Mouse (Mus musculus) forebrain, embryonic 16.5 days (tissue): ENCODE data around the gene Mis12. TPM values are rescaled to one million over a fixed set of nuclear protein-coding genes. Genes with fewer than 3 reads are reported as not detected.
A peak's percentile ranks its signal among the peaks of the same experiment; 100 is the strongest.

Experiments
- ATAC-seq: fragments of 200-750 bp; cut with Nextera tagmentation; 2 replicates; pipeline ENCODE4 v1.8.0; 2017; ENCODE audit warnings: mild to moderate bottlenecking, moderate library complexity
- H3K27ac ChIP-seq: fragments of 300-500 bp; sonication (generic); 2 replicates; pipeline ENCODE4 v1.5.1; 2014; ENCODE audit warnings: low read length, control low read depth
- H3K27me3 ChIP-seq: fragments of 300-500 bp; sonication (generic); replicated peaks from 2 replicates; pipeline ENCODE4 v1.6.1; 2014; ENCODE audit warnings: low read length; ENCODE audit not compliant: control insufficient read depth, insufficient read depth
- H3K36me3 ChIP-seq: fragments of 300-500 bp; sonication (generic); 2 replicates; pipeline ENCODE4 v1.6.1; 2014; ENCODE audit not compliant: control insufficient read depth, insufficient read depth
- H3K4me1 ChIP-seq: fragments of 300-500 bp; sonication (generic); replicated peaks from 2 replicates; pipeline ENCODE4 v1.6.1; 2014; ENCODE audit warnings: low read length; ENCODE audit not compliant: control insufficient read depth, insufficient read depth
- H3K4me2 ChIP-seq: fragments of 300-500 bp; sonication (generic); 2 replicates; pipeline ENCODE4 v1.6.1; 2014; ENCODE audit warnings: mild to moderate bottlenecking, low read length, control low read depth
- H3K4me3 ChIP-seq: fragments of 300-500 bp; sonication (generic); replicated peaks from 2 replicates; pipeline ENCODE4 v1.5.1; 2014; ENCODE audit warnings: mild to moderate bottlenecking, low read length, control low read depth
- H3K9ac ChIP-seq: fragments of 300-500 bp; sonication (generic); replicated peaks from 2 replicates; pipeline ENCODE4 v1.6.1; 2014; ENCODE audit warnings: low read depth, low read length, control low read depth
- H3K9me3 ChIP-seq: fragments of 300-500 bp; sonication (generic); 2 replicates; pipeline ENCODE4 v1.6.1; 2016; ENCODE audit warnings: low read length; ENCODE audit not compliant: control insufficient read depth
- WGBS: fragments of 180-500 bp; shearing (Covaris S2); extraction: QIAGEN DNeasy Blood & Tissue Kit; methylation state at CpG from one replicate; pipeline ENCODE4 v1.1.7; 2014; 5-methylcytosine and 5-hydroxymethylcytosine counted together
- polyA plus RNA-seq: library from polyadenylated mRNA; unstranded; fragments of >200 nt; fragmentation: Nextera tagmentation; extraction: Ambion mirVana; gene quantifications from 2 replicates; pipeline ENCODE4 v1.2.1, GENCODE M21; 2015

Mis12 gene
- polyA plus RNA-seq, 1 experiment from 2014 or later = 41.4 TPM

- under 1% methylated on average over 30 of the region's 31 CpGs for WGBS
- no peaks in the 10 kb centered on the region for H3K27me3 ChIP-seq
- H3K4me1 ChIP-seq = peaks cover 25% of the 10 kb centered on the region
- ATAC-seq = peak; percentile 94
- H3K9ac ChIP-seq = peak within 1 kb of the TSS; percentile 83
- no peaks in the 10 kb centered on the region for H3K36me3 ChIP-seq
- H3K4me2 ChIP-seq = peak within 1 kb of the TSS; percentile 79
- peak within 1 kb of the TSS; percentile 97 for H3K27ac ChIP-seq
- H3K9me3 ChIP-seq = no peaks in the 10 kb centered on the region
- H3K4me3 ChIP-seq = peak within 1 kb of the TSS; percentile 68
These were observed 13.9 kb downstream of the Mis12 start, which contains the start of gene 6330403K07Rik for GRCm38 (mm10) chr11:71033163-71033761. TSS of gene 6330403K07Rik (minus strand) at chr11:71033513.

GRCm38 (mm10) chr11:71039526-71040298, 20.3 kb downstream of the Mis12 start:
- Histone ChIP-seq H3K9me3 (no peaks in the 10 kb centered on the region), H3K4me1 (0 out of 2 replicates have a peak, but pooled peaks cover 2% of the 10 kb centered on the region), H3K36me3 (no peaks in the 10 kb centered on the region), H3K9ac (no peak overlapping the region), H3K27me3 (no peaks in the 10 kb centered on the region), H3K27ac (no peak overlapping the region), H3K4me2 (no peak overlapping the region), H3K4me3 (no peak overlapping the region)
- WGBS = 97% methylated on average over 5 of the region's 5 CpGs
- ATAC-seq = no peak

- 4% methylated on average over 1 of the region's 1 CpGs for WGBS
- Histone ChIP-seq H3K27me3 (no peaks in the 10 kb centered on the region), H3K36me3 (no peaks in the 10 kb centered on the region), H3K4me2 (no peak overlapping the region), H3K4me3 (no peak overlapping the region), H3K27ac (no peak overlapping the region), H3K9ac (no peak overlapping the region), H3K4me1 (no peaks in the 10 kb centered on the region), H3K9me3 (no peaks in the 10 kb centered on the region)
- ATAC-seq = 0 out of 2 replicates have a peak, but pooled peaks have one; percentile 52
These were observed 33.1 kb downstream of the Mis12 start for GRCm38 (mm10) chr11:71052554-71052953.

GRCm38 (mm10) chr11:71076342-71076741, 56.9 kb downstream of the Mis12 start:
- 67% methylated on average over 1 of the region's 1 CpGs for WGBS
- Histone ChIP-seq H3K4me2 (no peak overlapping the region), H3K36me3 (no peaks in the 10 kb centered on the region), H3K27me3 (no peaks in the 10 kb centered on the region), H3K4me3 (no peak overlapping the region), H3K27ac (no peak overlapping the region), H3K9me3 (peaks cover 4% of the 10 kb centered on the region; the same call in 1 of the 2 replicates), H3K4me1 (no peaks in the 10 kb centered on the region), H3K9ac (no peak overlapping the region)
- ATAC-seq = no peak

Other genes starting within 250 kb of the Mis12 start
- gene Scimp, start 207.0 kb upstream of the Mis12 start, polyA plus RNA-seq = not detected in 2 replicates
- gene Rabep1, start 174.8 kb upstream of the Mis12 start, polyA plus RNA-seq = 77.9 and 82.8 TPM in 2 replicates
- gene Nup88, start 49.6 kb upstream of the Mis12 start, polyA plus RNA-seq = 150 and 157 TPM in 2 replicates
- 79.9 and 87.0 TPM in 2 replicates for gene Rpain, start 49.4 kb upstream of the Mis12 start, polyA plus RNA-seq
- 189 and 203 TPM in 2 replicates for gene C1qbp, start 36.6 kb upstream of the Mis12 start, polyA plus RNA-seq
- gene Dhx33, start 15.2 kb upstream of the Mis12 start, polyA plus RNA-seq = 19.4 and 20.9 TPM in 2 replicates
- gene Derl2, start 230 bp downstream of the Mis12 start, polyA plus RNA-seq = 36.8 and 39.9 TPM in 2 replicates
- gene 6330403K07Rik, start 13.9 kb downstream of the Mis12 start, polyA plus RNA-seq = 622 and 653 TPM in 2 replicates
- gene Nlrp1a, start 125.1 kb downstream of the Mis12 start, polyA plus RNA-seq = 0.08 TPM in 1 of 2 replicates, not detected in the other
- gene Nlrp1b, start 211.1 kb downstream of the Mis12 start, polyA plus RNA-seq = not detected in 2 replicates